Mouse (Mus musculus) forebrain, embryonic 16.5 days (tissue): ENCODE data around the gene Gm10322. TPM values are rescaled to one million over a fixed set of nuclear protein-coding genes. Genes with fewer than 3 reads are reported as not detected.

Source experiments
- ATAC-seq: fragments of 200-750 bp; cut with Nextera tagmentation; 2 replicates; pipeline ENCODE4 v1.8.0; 2017; ENCODE audit warnings: mild to moderate bottlenecking, moderate library complexity
- H3K27ac ChIP-seq: fragments of 300-500 bp; sonication (generic); 2 replicates; pipeline ENCODE4 v1.5.1; 2014; ENCODE audit warnings: low read length, control low read depth
- H3K27me3 ChIP-seq: fragments of 300-500 bp; sonication (generic); replicated peaks from 2 replicates; pipeline ENCODE4 v1.6.1; 2014; ENCODE audit warnings: low read length; ENCODE audit not compliant: control insufficient read depth, insufficient read depth
- H3K36me3 ChIP-seq: fragments of 300-500 bp; sonication (generic); 2 replicates; pipeline ENCODE4 v1.6.1; 2014; ENCODE audit not compliant: control insufficient read depth, insufficient read depth
- H3K4me1 ChIP-seq: fragments of 300-500 bp; sonication (generic); replicated peaks from 2 replicates; pipeline ENCODE4 v1.6.1; 2014; ENCODE audit warnings: low read length; ENCODE audit not compliant: control insufficient read depth, insufficient read depth
- H3K4me2 ChIP-seq: fragments of 300-500 bp; sonication (generic); 2 replicates; pipeline ENCODE4 v1.6.1; 2014; ENCODE audit warnings: mild to moderate bottlenecking, low read length, control low read depth
- H3K4me3 ChIP-seq: fragments of 300-500 bp; sonication (generic); replicated peaks from 2 replicates; pipeline ENCODE4 v1.5.1; 2014; ENCODE audit warnings: mild to moderate bottlenecking, low read length, control low read depth
- H3K9ac ChIP-seq: fragments of 300-500 bp; sonication (generic); replicated peaks from 2 replicates; pipeline ENCODE4 v1.6.1; 2014; ENCODE audit warnings: low read depth, low read length, control low read depth
- H3K9me3 ChIP-seq: fragments of 300-500 bp; sonication (generic); 2 replicates; pipeline ENCODE4 v1.6.1; 2016; ENCODE audit warnings: low read length; ENCODE audit not compliant: control insufficient read depth
- WGBS: fragments of 180-500 bp; shearing (Covaris S2); extraction: QIAGEN DNeasy Blood & Tissue Kit; methylation state at CpG from one replicate; pipeline ENCODE4 v1.1.7; 2014; 5-methylcytosine and 5-hydroxymethylcytosine counted together
- polyA plus RNA-seq: library from polyadenylated mRNA; unstranded; fragments of >200 nt; fragmentation: Nextera tagmentation; extraction: Ambion mirVana; gene quantifications from 2 replicates; pipeline ENCODE4 v1.2.1, GENCODE M21; 2015

The Gm10322 gene
- polyA plus RNA-seq, 1 experiment from 2014 or later = not detected

DNA sequence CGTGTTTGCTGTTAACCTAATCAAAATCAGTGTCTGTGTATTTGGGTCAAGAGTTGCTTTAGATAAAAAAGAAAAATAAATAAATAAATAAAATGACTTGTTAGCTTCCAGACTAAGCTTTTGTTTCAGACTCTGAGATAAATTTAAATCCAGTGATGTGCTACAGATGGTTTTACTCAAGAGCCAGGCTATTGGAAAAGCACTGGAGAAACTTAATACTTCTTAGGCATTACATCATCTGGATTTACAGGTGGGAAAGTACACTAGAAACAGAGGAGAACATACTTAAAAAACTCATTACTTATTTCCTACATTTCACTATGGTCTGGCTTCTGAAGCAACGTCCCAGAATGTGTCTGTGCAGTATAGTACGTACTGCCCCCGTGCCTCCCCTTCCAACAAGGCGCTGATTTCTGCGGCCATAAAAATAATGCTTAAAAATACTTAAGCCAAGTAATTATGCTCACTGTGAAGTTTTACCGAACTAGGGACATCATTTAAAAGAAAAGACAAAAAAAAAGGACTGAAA, 21.8 kb downstream of the Gm10322 start:
- Histone ChIP-seq H3K4me3 (no peak overlapping the region), H3K27me3 (no peaks in the 10 kb centered on the region), H3K27ac (no peak overlapping the region), H3K9ac (no peak overlapping the region), H3K9me3 (no peaks in the 10 kb centered on the region), H3K36me3 (no peaks in the 10 kb centered on the region), H3K4me2 (no peak overlapping the region), H3K4me1 (no peaks in the 10 kb centered on the region)
- ATAC-seq = no peak
- WGBS = 88% methylated on average over 7 of the region's 7 CpGs

DNA sequence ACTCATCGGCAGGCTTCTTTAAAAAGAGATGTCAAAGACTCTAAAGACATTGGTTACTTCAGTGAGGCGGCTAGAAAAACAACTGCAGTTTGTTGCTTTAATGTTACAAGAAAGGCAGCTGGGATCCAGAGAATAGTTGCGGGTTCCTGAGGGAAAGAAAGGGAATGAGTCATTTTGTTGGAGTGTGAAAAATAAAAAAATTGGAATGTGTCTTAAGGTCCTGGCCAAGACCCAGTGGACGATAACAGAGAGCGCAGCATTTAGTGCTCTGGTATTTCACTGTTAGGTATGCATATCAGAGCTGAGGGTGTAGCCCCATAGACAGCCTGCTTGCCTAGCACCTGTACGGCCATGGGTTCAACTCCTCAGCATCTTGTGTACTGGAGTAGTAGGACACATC, 22.7 kb downstream of the Gm10322 start:
- H3K9ac ChIP-seq = no peak overlapping the region
- no peaks in the 10 kb centered on the region for H3K36me3 ChIP-seq
- H3K4me2 ChIP-seq = no peak overlapping the region
- H3K27me3 ChIP-seq = no peaks in the 10 kb centered on the region
- no peak for ATAC-seq
- no peak overlapping the region for H3K4me3 ChIP-seq
- no peaks in the 10 kb centered on the region for H3K9me3 ChIP-seq
- no peaks in the 10 kb centered on the region for H3K4me1 ChIP-seq
- no peak overlapping the region for H3K27ac ChIP-seq
- 77% methylated on average over 6 of the region's 6 CpGs for WGBS

DNA sequence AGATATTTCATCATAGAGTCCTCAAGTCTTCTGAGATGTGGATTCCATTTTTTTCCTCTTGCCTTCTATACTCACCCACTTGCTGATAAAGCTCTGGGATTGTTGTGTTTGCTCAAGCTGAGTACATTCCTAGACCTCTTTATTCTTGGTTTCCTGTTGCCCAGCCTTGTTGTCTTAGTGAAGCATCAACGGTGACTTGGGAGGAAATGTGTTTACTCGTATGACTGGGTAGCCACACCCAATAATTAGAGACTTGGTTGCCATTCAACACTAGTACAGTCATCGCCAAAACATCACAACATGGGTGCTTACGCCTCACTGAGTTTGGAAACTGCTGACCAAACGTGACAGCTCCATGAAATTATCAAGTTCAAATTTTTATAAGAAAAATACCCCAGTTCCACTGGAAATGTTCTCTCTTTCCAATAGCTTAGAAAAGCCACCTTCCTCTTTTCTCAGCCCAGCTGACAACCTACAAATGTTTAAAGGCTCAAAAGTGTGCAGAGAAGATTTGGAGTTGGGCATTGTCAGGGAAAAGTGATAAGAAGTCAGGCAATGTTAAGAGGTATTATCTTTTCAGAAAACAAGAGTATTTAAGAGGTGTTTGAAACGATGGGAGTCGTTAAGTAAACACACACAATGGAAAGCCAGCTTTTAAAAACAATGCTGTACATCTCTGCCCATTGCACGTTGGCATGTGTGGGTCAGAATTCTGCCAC, 27.0 kb downstream of the Gm10322 start:
- H3K4me3 ChIP-seq = no peak overlapping the region
- no peaks in the 10 kb centered on the region for H3K27me3 ChIP-seq
- no peak for ATAC-seq
- H3K4me1 ChIP-seq = no peaks in the 10 kb centered on the region
- no peaks in the 10 kb centered on the region for H3K36me3 ChIP-seq
- no peak overlapping the region for H3K9ac ChIP-seq
- H3K27ac ChIP-seq = no peak overlapping the region
- H3K9me3 ChIP-seq = no peaks in the 10 kb centered on the region
- H3K4me2 ChIP-seq = no peak overlapping the region
- WGBS = 68% methylated on average over 8 of the region's 8 CpGs

DNA sequence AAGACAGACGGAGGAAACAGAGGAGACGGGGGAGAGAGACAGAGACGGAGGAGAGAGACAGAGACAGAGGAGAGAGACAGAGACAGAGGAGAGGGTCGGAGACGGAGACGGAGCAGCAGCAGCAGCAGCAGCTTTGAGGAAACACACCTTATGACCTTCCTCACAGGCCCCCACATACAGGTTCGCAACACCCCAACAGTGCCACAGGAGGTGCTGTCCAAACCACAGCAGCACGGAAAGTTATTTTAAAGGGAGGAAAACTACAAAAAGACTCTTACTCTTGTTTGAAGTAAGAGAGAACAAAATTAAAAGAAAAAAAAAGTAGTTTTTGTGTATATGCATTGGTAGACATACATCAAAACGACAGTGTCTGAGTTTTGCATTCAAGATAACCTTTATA, 27.8 kb downstream of the Gm10322 start:
- H3K9me3 ChIP-seq = no peaks in the 10 kb centered on the region
- ATAC-seq = no peak
- WGBS = 86% methylated on average over 9 of the region's 9 CpGs
- no peaks in the 10 kb centered on the region for H3K4me1 ChIP-seq
- H3K4me3 ChIP-seq = no peak overlapping the region
- H3K27me3 ChIP-seq = no peaks in the 10 kb centered on the region
- H3K27ac ChIP-seq = no peak overlapping the region
- H3K4me2 ChIP-seq = no peak overlapping the region
- H3K9ac ChIP-seq = no peak overlapping the region
- H3K36me3 ChIP-seq = no peaks in the 10 kb centered on the region

DNA sequence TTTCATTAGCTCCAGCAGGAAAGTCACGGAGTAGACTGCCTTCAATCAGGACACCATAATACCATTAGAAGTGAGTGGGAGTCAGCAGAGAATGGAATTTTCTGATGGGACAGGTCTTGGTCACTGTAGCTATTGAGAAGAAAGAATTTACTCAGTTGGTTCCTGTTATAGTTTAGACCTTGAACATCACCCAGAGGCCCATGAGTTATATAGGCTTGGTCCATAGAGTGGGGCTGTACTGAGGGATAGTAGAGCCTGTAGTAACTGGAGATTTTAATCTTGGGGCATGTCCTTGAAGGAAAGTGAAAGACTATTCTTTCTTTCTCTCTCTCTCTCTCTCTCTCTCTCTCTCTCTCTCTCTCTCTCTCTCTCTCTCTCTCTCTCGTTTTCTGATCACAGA, 28.8 kb downstream of the Gm10322 start:
- Histone ChIP-seq H3K27ac (no peak overlapping the region), H3K27me3 (no peaks in the 10 kb centered on the region), H3K9ac (no peak overlapping the region), H3K4me3 (no peak overlapping the region), H3K4me2 (no peak overlapping the region), H3K9me3 (no peaks in the 10 kb centered on the region), H3K4me1 (no peaks in the 10 kb centered on the region), H3K36me3 (no peaks in the 10 kb centered on the region)
- no peak for ATAC-seq
- 65% methylated on average over 2 of the region's 2 CpGs for WGBS

DNA sequence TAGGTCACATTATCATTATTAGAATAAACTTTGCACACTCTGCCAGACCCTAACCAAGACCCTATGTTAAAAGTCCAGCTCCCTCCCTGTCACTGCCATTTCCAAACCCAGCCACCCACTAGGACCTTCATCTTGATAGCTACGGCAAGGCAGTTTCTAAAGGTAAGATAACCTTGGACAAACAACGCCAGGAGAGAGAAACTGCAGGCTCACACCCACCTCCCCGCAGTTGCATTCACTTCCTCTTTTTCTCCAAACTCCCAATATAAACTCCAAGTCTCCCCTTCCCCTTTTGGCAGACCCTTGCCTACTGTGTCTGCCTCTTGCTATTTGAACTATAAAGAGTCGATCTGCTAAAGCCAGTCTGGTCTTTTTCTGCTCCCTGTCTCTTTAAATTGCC, 29.3 kb downstream of the Gm10322 start:
- Histone ChIP-seq H3K4me1 (no peaks in the 10 kb centered on the region), H3K27me3 (no peaks in the 10 kb centered on the region), H3K27ac (no peak overlapping the region), H3K9me3 (no peaks in the 10 kb centered on the region), H3K4me2 (no peak overlapping the region), H3K4me3 (no peak overlapping the region), H3K9ac (no peak overlapping the region), H3K36me3 (no peaks in the 10 kb centered on the region)
- ATAC-seq = no peak
- WGBS = 95% methylated on average over 4 of the region's 4 CpGs

DNA sequence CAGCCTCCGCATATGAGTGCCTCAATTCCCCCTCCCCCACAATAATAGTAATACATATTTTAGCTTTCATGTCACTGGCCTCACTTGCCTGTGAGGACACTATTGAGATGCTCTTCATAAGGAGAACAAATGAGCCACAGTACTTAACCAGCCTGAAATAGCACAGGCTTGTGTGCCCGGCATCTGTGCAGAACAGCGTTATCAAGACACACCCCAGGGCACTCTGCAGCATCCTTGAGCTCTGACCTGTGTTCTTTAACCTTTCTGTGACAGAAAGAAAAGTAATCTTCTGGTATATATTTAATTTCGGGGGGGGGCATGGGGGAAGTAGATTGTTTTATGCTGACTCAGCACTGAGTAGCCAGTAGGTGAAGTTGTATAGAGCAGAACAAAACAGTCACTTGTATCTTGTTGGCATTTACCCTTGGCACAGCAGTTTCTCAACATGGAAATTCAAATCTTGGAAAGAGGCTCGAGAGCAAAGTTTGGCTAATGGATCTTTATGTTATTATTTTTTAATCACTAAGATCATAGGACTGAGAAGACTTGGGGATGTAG, 31.0 kb downstream of the Gm10322 start:
- Histone ChIP-seq H3K27ac (no peak overlapping the region), H3K4me2 (no peak overlapping the region), H3K27me3 (no peaks in the 10 kb centered on the region), H3K36me3 (no peaks in the 10 kb centered on the region), H3K9ac (no peak overlapping the region), H3K4me1 (no peaks in the 10 kb centered on the region), H3K9me3 (no peaks in the 10 kb centered on the region), H3K4me3 (no peak overlapping the region)
- 91% methylated on average over 5 of the region's 5 CpGs for WGBS
- no peak for ATAC-seq

DNA sequence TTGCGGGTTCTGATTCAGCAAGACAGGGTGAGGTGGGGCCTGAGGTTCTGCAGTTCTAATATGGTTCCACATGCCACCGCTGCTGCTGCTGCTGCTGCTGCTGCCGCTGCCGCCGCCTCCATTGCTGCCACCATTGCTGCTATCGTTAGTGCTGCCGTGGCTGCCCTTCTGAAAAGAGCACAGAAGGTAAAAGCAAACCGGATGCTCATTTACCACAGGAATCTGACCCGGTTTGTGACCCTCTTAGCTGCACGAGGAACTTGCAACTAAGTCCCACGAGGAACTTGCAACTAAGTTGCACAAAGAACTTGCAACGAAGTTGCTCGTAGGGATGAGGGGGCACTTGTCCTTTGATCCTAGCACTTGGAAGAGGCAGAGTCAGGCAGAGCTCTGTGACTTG, 40.9 kb downstream of the Gm10322 start:
- no peaks in the 10 kb centered on the region for H3K36me3 ChIP-seq
- no peak overlapping the region for H3K27ac ChIP-seq
- WGBS = 76% methylated on average over 13 of the region's 13 CpGs
- no peak overlapping the region for H3K4me3 ChIP-seq
- no peak for ATAC-seq
- no peak overlapping the region for H3K4me2 ChIP-seq
- no peaks in the 10 kb centered on the region for H3K27me3 ChIP-seq
- H3K9ac ChIP-seq = no peak overlapping the region
- H3K9me3 ChIP-seq = peaks cover 4% of the 10 kb centered on the region; the same call in 1 of the 2 replicates
- H3K4me1 ChIP-seq = no peaks in the 10 kb centered on the region

DNA sequence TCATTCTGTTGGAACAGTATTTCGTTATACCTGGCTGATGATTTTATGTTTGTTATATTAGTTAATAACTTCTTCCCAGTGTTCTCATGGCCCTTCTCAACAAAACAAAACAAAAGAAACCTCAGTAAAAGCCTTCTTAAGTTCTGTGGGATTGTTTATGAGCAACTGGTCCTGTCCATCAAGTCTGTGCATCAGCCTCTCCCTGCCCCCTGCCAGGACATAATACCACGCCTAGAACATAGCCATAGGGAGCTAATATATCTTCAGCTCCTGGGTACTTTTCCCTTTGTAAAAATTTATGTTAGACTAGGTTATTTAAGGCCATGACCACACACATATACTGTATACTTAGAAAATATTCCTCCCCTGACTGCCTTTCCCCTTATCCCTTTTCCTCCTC, 48.9 kb downstream of the Gm10322 start:
- Histone ChIP-seq H3K27me3 (no peaks in the 10 kb centered on the region), H3K9me3 (peaks cover 4% of the 10 kb centered on the region; the same call in 1 of the 2 replicates), H3K4me1 (peaks cover 10% of the 10 kb centered on the region; the same call in 1 of the 2 replicates), H3K9ac (no peak overlapping the region), H3K4me2 (no peak overlapping the region), H3K4me3 (no peak overlapping the region), H3K36me3 (no peaks in the 10 kb centered on the region), H3K27ac (no peak overlapping the region)
- ATAC-seq = no peak
- WGBS = 68% methylated on average over 2 of the region's 2 CpGs
